Mouse (Mus musculus) cerebellum, adult 2 months (tissue): Measurements from ENCODE around the gene Upf2.

ENCODE experiments used
- CTCF ChIP-seq: fragments of 200-500 bp; IDR thresholded peaks from 2 replicates; pipeline ENCODE4 v1.5.1; 2011; ENCODE audit warnings: low read depth, mild to moderate bottlenecking, control low read depth, low read length, moderate library complexity, borderline replicate concordance; ENCODE audit not compliant: insufficient read depth
- POLR2A ChIP-seq: fragments of 200-500 bp; IDR thresholded peaks from 2 replicates; pipeline ENCODE4 v1.6.1; 2011; ENCODE audit warnings: low read length, control low read depth, borderline replicate concordance; ENCODE audit not compliant: insufficient read depth

DNA sequence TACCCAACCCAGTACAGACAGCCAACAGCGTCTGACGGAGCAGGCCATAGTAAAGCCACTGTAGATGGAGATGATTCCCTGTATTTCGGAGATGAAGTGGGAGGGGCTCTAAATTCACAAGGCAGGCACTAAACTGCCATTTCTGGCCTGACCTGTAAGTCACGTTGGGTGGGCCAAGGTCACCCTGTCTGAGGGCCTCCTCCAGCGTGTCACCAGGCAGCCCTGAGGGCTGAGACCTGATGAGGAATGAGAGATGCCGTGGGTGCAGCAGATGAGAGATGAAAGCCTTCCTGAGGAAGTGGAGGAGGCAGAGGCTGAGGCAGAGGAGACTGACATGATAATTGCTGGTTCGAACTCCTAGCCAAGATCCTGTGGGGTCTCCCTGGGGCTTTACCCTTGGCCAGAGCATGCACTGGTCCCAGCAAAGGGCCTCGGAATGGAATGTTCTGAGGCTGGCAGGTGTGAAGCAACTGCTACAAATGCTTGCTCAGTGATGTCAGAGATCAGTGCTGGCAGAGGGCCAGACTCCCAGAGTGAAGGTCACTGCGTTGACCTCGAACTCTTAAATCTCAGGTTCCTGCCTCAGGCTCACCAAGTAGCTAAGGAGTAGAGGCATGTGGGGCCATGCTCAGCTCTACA, 123.7 kb downstream of the Upf2 start:
- TF ChIP-seq CTCF (no peak), POLR2A (no peak)
